Mouse (Mus musculus) bone marrow macrophage, adult 2 months (primary cell): ENCODE results near the gene Pga5.

Experiments used
- CTCF ChIP-seq: IDR thresholded peaks from 2 replicates; pipeline ENCODE4 v1.5.1; 2012; ENCODE audit warnings: low read depth, mild to moderate bottlenecking, low read length, moderate library complexity
- POLR2A ChIP-seq: IDR thresholded peaks from 2 replicates; pipeline ENCODE4 v1.6.1; 2012; ENCODE audit warnings: mild to moderate bottlenecking, low read depth, low read length, borderline replicate concordance

GRCm38 (mm10) chr19:10661373-10661772 is 16.5 kb downstream of the Pga5 start:
- TF ChIP-seq CTCF (no peak), POLR2A (no peak)
